Mouse (Mus musculus): ENCODE results near the gene Arhgap33.

DNA sequence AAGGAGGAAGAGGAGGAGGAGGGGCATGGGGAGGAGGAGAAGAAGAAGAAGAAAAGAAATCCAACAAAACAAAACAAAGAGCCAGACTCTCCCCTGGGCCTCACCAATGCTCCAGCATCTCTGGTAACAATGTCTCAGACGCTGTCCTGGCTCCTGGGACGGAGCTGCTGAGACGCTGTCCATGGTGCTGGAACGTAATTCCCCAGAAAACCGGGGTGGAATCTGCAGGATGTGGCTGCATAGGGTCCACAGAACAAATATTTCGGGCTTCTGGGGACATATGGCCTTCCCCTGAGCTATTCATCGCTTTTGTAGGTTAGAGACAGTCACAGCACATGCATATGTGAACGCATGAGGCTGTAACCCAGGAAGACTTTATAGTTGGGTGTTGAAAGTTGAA is 50.6 kb downstream of the Arhgap33 start:
- TF ChIP-seq POLR2A (IDR thresholded peaks at IDR 0.05; ENCODE audit: borderline replicate concordance, extremely low read depth, insufficient read depth, insufficient read length, poor library complexity, severe bottlenecking) (no peak), CTCF (IDR thresholded peaks at IDR 0.05; ENCODE audit: borderline replicate concordance, extremely low read depth, insufficient read depth, insufficient read length) (no peak)
